Mouse (Mus musculus) liver, embryonic 14.5 days (tissue): ENCODE results near the gene Zfp61.

Source experiments
- CTCF ChIP-seq: IDR thresholded peaks from 2 replicates; pipeline ENCODE4 v1.5.1; 2016; ENCODE audit warnings: antibody characterized with exemption, low read depth, control low read depth
- EP300 ChIP-seq: IDR thresholded peaks from 2 replicates; pipeline ENCODE4 v1.6.1; 2016; ENCODE audit warnings: antibody characterized with exemption, low read depth

GRCm38 (mm10) chr7:24318942-24319341, 17.9 kb upstream of the Zfp61 start:
- TF ChIP-seq CTCF (no peak), EP300 (no peak)
